Comparison of ENCODE assay signal across 26 mouse cellular contexts in the genomic region with DNA sequence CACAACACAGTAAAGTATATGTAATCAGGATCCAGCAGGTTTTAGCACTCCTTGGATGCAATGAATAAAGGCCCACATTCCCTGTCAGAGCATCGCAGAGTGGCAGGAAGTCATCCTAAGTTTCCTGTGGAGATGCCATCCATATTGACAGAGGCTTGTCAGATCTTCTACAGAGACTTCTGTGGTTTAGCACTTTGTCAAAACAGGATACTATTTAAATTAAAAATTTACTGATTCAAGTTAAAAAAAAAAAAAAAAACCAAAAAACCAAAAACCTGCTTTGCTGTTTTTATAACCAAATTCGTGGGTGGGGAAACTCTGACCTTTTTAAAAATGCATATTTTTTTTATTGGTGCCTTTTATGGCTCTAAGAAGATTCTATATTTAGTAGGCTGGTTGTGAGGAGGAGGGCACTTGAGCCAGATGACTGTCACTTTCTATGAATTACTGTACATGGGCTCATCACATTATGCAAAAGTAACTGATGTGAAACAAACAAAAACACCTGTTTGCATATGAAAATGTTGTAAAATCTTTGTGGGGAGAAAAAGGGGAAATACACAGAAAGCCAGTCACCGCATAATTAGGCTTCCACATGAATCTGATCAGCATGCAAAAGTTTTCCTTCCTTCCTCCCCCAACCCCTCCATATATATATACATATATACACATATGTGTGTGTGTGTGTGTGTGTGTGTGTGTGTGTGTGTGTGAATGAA.
DNase-seq lines count a peak whose midpoint lies in the region; ATAC-seq lines count a peak whose summit lies in the region.
"Had no signal": no experiment of that assay in that cellular context is flagged by ENCODE, and none has a peak within 500 bp of the region (broad histone marks: within the 10 kb centered on the region; RNA-seq: fewer than 3 reads in every experiment).

No protein-coding gene starts in this region.

- peak; percentile 74 for DNase-seq in CD4-positive helper T cell, adult 2 months (ENCODE audit: low read depth, low spot score)
- peak; percentile 40 for DNase-seq in R1 (ENCODE audit: low read depth, low spot score)
- DNase-seq in splenic B cell, adult 2 months (ENCODE audit: low read depth, low spot score), result peak; percentile 92
- no peak for DNase-seq in lung, postnatal 25 days (ENCODE audit: low spot score)
- DNase-seq in left cerebral cortex, postnatal 36 days (ENCODE audit: low spot score in 2 of 2), result no peak
- DNase-seq: adrenal gland, postnatal 10 days; cerebellum, adult 2 months; cerebellum, postnatal 36 days; heart, adult 11 months; kidney, postnatal 36 days; layer of hippocampus, adult 9-11 months; left cerebral cortex, postnatal 4 days; retina, postnatal 1 day; right cerebral cortex, postnatal 25 days had no signal

- intact Hi-C loops in left cerebral cortex, postnatal 36 days (cut with DNase I), result no loop called here

- H3K27me3 ChIP-seq in splenic B cell, adult 2 months (ENCODE audit: control insufficient read depth, insufficient read depth, low read length, poor library complexity, severe bottlenecking), result no peaks in the 10 kb centered on the region
- H3K27me3 ChIP-seq: forebrain, embryonic 15.5 days; kidney, embryonic 15.5 days; limb, embryonic 15.5 days; liver, embryonic 15.5 days; lung, embryonic 15.5 days; midbrain, embryonic 12.5 days; neural tube, embryonic 12.5 days; Patski had no signal

- H3K36me3 ChIP-seq in splenic B cell, adult 2 months (ENCODE audit: control insufficient read depth, insufficient read depth, low read length, poor library complexity, severe bottlenecking), result peaks cover 10% of the 10 kb centered on the region
- H3K36me3 ChIP-seq: forebrain, embryonic 15.5 days; kidney, embryonic 15.5 days; limb, embryonic 15.5 days; liver, embryonic 15.5 days; lung, embryonic 15.5 days; midbrain, embryonic 12.5 days; neural tube, embryonic 12.5 days had no signal

- ATAC-seq in inflammation-experienced regulatory T-cells, adult 6 months, result peak; percentile 88
- no peak for ATAC-seq in megakaryocyte-erythroid progenitor cell, adult 5-6 weeks (replicated peaks; ENCODE audit: low FRiP score, low TSS enrichment, poor library complexity, severe bottlenecking)
- ATAC-seq: forebrain, embryonic 15.5 days; hindbrain, embryonic 16.5 days; intestine, postnatal 0 days; Patski had no signal

Comparison
In these comparisons a context has a peak if more than half of its experiments do, and no peak if none do; other contexts are left out.
1. DNase-seq: peak in CD4-positive helper T cell, adult 2 months (single experiment), R1 (single experiment) and splenic B cell, adult 2 months (single experiment); none in lung, postnatal 25 days (single experiment) and left cerebral cortex, postnatal 36 days (0 of 2).